Mouse (Mus musculus): ENCODE data around the gene Zfp324. TPM values are rescaled to one million over a fixed set of nuclear protein-coding genes. Genes with fewer than 3 reads are reported as not detected.
A peak's percentile ranks its signal among the peaks of the same experiment; 100 is the strongest.

The Zfp324 gene
- polyA plus RNA-seq, 1 experiment = 16.1 TPM

GRCm38 (mm10) chr7:13014275-13014839 is 48.7 kb downstream of the Zfp324 start:
- TF ChIP-seq CTCF (IDR thresholded peaks at IDR 0.05; ENCODE audit: borderline replicate concordance, extremely low read depth, insufficient read depth, insufficient read length) = no peak
- no peak for TF ChIP-seq POLR2A (IDR thresholded peaks at IDR 0.05; ENCODE audit: borderline replicate concordance, extremely low read depth, insufficient read depth, insufficient read length, poor library complexity, severe bottlenecking)
- DNase-seq (ENCODE audit: low read depth) = no peak

GRCm38 (mm10) chr7:13015217-13015616 is 49.6 kb downstream of the Zfp324 start:
- TF ChIP-seq POLR2A (IDR thresholded peaks at IDR 0.05; ENCODE audit: borderline replicate concordance, extremely low read depth, insufficient read depth, insufficient read length, poor library complexity, severe bottlenecking) (no peak), CTCF (IDR thresholded peaks at IDR 0.05; ENCODE audit: borderline replicate concordance, extremely low read depth, insufficient read depth, insufficient read length) (no peak)
- DNase-seq (ENCODE audit: low read depth) = no peak

DNA sequence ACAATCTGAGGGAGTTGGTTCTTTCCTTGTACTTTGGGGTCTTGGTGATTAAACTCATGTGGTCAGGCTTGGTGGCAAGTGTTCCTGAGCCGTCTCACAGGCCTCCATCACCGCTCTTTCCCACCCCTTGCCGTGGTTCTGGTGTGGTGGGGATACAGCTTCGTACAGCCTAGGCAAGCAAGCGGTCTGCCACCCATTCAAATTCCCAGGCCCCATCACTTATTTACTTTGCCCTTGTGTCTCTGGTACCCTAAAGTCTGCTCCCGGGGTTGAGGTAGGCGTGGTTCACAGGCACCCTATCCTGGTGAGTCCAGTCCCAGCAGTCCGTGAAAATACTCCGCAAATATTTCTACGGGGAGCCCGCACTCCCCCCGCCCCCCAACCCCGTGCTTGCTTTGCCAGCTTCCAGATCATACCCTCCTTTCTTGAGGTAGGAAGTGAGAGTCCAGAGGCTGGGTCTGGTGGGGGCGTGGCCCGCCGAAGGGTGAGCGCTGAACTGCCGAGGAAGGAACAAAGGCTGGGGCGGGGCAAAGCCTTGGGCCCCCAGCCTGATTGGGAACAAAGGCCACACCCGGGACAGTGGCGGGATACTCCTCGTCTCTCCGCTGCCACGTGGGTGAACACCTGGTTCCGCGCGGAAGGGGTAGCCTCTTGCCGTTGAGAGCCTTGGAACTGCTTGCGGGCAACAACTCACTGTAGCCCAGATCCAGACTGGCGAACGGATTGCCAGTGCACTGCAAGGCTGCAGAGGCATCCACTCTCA is 57.3 kb downstream of the Zfp324 start:
- peak; percentile 88 for DNase-seq (ENCODE audit: low read depth)
- TF ChIP-seq CTCF (IDR thresholded peaks at IDR 0.05; ENCODE audit: borderline replicate concordance, extremely low read depth, insufficient read depth, insufficient read length) (no peak), POLR2A (IDR thresholded peaks at IDR 0.05; ENCODE audit: borderline replicate concordance, extremely low read depth, insufficient read depth, insufficient read length, poor library complexity, severe bottlenecking) (no peak)

Other genes with a start within 250 kb of the Zfp324 start
- gene Vmn2r56, start 230.8 kb upstream of the Zfp324 start, polyA plus RNA-seq (2012; rRNA removed) = 0.01 TPM in 2 replicates
- 21.8 and 25.6 TPM in 2 replicates for gene Zscan18, start 162.2 kb upstream of the Zfp324 start, polyA plus RNA-seq (2012; rRNA removed)
- gene Zfp329, start 147.0 kb upstream of the Zfp324 start, polyA plus RNA-seq (2012; rRNA removed) = 19.1 and 22.6 TPM in 2 replicates
- 11.4 and 13.4 TPM in 2 replicates for gene Zfp110, start 131.1 kb upstream of the Zfp324 start, polyA plus RNA-seq (2012; rRNA removed)
- gene Zfp128, start 84.7 kb upstream of the Zfp324 start, polyA plus RNA-seq (2012; rRNA removed) = 9.4 and 10.5 TPM in 2 replicates
- gene Zscan22, start 68.0 kb upstream of the Zfp324 start, polyA plus RNA-seq (2012; rRNA removed) = 14.2 and 17.8 TPM in 2 replicates
- gene Rps5, start 43.5 kb upstream of the Zfp324 start, polyA plus RNA-seq (2012; rRNA removed) = 2,137 and 2,684 TPM in 2 replicates
- 2.6 and 3.3 TPM in 2 replicates for gene Rnf225, start 38.4 kb upstream of the Zfp324 start, polyA plus RNA-seq (2012; rRNA removed)
- 14.2 and 16.5 TPM in 2 replicates for gene Zfp446, start 12.0 kb downstream of the Zfp324 start, polyA plus RNA-seq (2012; rRNA removed)
- 0.75 and 1.9 TPM in 2 replicates for gene Slc27a5, start 32.4 kb downstream of the Zfp324 start, polyA plus RNA-seq (2012; rRNA removed)
- 585 and 651 TPM in 2 replicates for gene Trim28, start 33.3 kb downstream of the Zfp324 start, polyA plus RNA-seq (2012; rRNA removed)
- gene Zbtb45, start 44.2 kb downstream of the Zfp324 start, polyA plus RNA-seq (2012; rRNA removed) = 54.8 and 54.9 TPM in 2 replicates
- 166 and 170 TPM in 2 replicates for gene Chmp2a, start 69.0 kb downstream of the Zfp324 start, polyA plus RNA-seq (2012; rRNA removed)
- gene Ube2m, start 72.4 kb downstream of the Zfp324 start, polyA plus RNA-seq (2012; rRNA removed) = 373 and 391 TPM in 2 replicates
- gene Mzf1, start 88.9 kb downstream of the Zfp324 start, polyA plus RNA-seq (2012; rRNA removed) = 11.8 and 11.9 TPM in 2 replicates
- gene Vmn1r85, start 129.3 kb downstream of the Zfp324 start, polyA plus RNA-seq (2012; rRNA removed) = 0.03 and 0.07 TPM in 2 replicates
- 0.03 TPM in 1 of 2 replicates, not detected in the other for gene Vmn1r86, start 154.1 kb downstream of the Zfp324 start, polyA plus RNA-seq (2012; rRNA removed)
- not detected in 2 replicates for gene Vmn1r87, start 174.3 kb downstream of the Zfp324 start, polyA plus RNA-seq (2012; rRNA removed)
- not detected in 2 replicates for gene Vmn1r88, start 193.7 kb downstream of the Zfp324 start, polyA plus RNA-seq (2012; rRNA removed)
- not detected in 2 replicates for gene Vmn1r89, start 247.2 kb downstream of the Zfp324 start, polyA plus RNA-seq (2012; rRNA removed)

Measured in brain, embryonic 14.5 days (tissue).